Mouse (Mus musculus): ENCODE measurements at regions not wholly inside any gene's neighbourhood (a gene's known extent, or its start where the extent isn't known, plus 50 kb on each side); places are given as distances from the start of the nearest gene placed in this dataset.

GRCm38 (mm10) chr17:51287878-51288277, 108.7 kb upstream of the Tbc1d5 start:
- no peak overlapping the region for H3K4me2 ChIP-seq
- H3K36me3 ChIP-seq: no peaks in the 10 kb centered on the region
- H3K4me3 ChIP-seq: no peak overlapping the region
- H3K27ac ChIP-seq (replicated peaks): no peak overlapping the region
- no peak overlapping the region for H3K9ac ChIP-seq
- H3K4me1 ChIP-seq (replicated peaks): no peaks in the 10 kb centered on the region
- 92% methylated on average over 8 of the region's 8 CpGs for WGBS
- H3K27me3 ChIP-seq: no peaks in the 10 kb centered on the region
- ATAC-seq (ENCODE audit: low FRiP score, low read depth): no peak
- H3K9me3 ChIP-seq: no peaks in the 10 kb centered on the region

GRCm38 (mm10) chr17:51285362-51285761, 106.2 kb upstream of the Tbc1d5 start:
- ATAC-seq (ENCODE audit: low FRiP score, low read depth): no peak
- Histone ChIP-seq H3K9me3 (no peaks in the 10 kb centered on the region), H3K36me3 (no peaks in the 10 kb centered on the region), H3K27me3 (no peaks in the 10 kb centered on the region), H3K4me2 (no peak overlapping the region), H3K4me1 (replicated peaks) (no peaks in the 10 kb centered on the region), H3K4me3 (no peak overlapping the region), H3K9ac (no peak overlapping the region), H3K27ac (replicated peaks) (no peak overlapping the region)
- WGBS: 62% methylated on average over 5 of the region's 5 CpGs

GRCm38 (mm10) chr17:51278771-51279170, 99.6 kb upstream of the Tbc1d5 start:
- ATAC-seq (ENCODE audit: low FRiP score, low read depth): no peak
- Histone ChIP-seq H3K9ac (no peak overlapping the region), H3K27me3 (no peaks in the 10 kb centered on the region), H3K36me3 (no peaks in the 10 kb centered on the region), H3K4me2 (no peak overlapping the region), H3K4me3 (no peak overlapping the region), H3K27ac (replicated peaks) (no peak overlapping the region), H3K4me1 (replicated peaks) (no peaks in the 10 kb centered on the region), H3K9me3 (no peaks in the 10 kb centered on the region)
- WGBS: 69% methylated on average over 7 of the region's 7 CpGs

DNA sequence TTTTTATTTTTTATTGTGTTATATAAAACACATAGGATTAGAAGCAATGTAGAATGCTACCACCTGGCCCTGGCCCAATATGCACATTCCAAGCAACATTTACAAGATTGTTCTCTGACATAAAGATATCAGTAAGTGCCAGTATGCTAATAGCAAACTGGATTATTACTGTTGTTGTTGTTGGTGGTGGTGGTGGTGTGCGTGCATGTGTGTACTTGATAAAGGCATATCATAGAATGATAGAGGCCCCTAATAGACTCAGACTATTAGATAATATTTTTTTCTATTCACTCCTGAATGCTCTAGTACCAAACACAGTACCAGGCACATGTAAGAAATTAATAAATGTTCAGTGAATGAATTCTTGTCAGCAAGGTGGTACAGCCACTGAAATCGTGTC, 98.9 kb upstream of the Tbc1d5 start:
- H3K27me3 ChIP-seq: no peaks in the 10 kb centered on the region
- 81% methylated on average over 2 of the region's 2 CpGs for WGBS

DNA sequence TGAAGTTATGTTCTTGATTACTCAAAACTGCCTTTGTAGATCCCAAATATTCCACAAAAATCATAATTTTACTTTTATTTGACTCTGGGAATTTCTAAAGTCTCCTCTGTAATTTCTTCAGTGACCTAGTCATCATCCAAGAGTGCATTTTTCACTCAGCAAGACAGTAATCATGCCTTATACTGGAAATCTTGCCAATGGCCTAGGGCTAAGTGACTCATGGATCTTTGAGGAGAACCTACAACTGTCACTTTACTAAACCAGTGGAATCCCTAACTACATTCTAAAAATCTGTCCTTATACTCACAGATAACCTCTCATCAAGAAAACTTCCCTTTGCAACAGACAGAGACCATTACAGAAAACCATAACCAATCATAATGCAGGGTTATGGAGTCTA, 98.0 kb upstream of the Tbc1d5 start:
- no peak for ATAC-seq (ENCODE audit: low FRiP score, low read depth)
- Histone ChIP-seq H3K4me1 (replicated peaks) (no peaks in the 10 kb centered on the region), H3K4me2 (no peak overlapping the region), H3K36me3 (no peaks in the 10 kb centered on the region), H3K27ac (replicated peaks) (no peak overlapping the region), H3K9me3 (no peaks in the 10 kb centered on the region), H3K9ac (no peak overlapping the region), H3K4me3 (no peak overlapping the region), H3K27me3 (no peaks in the 10 kb centered on the region)

More for the DNA sequence above, 98.9 kb upstream of the Tbc1d5 start:
- H3K27ac ChIP-seq (replicated peaks): no peak overlapping the region
- H3K4me3 ChIP-seq: no peak overlapping the region
- no peak overlapping the region for H3K9ac ChIP-seq
- H3K36me3 ChIP-seq: no peaks in the 10 kb centered on the region
- no peaks in the 10 kb centered on the region for H3K4me1 ChIP-seq (replicated peaks)
- no peak for ATAC-seq (ENCODE audit: low FRiP score, low read depth)
- H3K4me2 ChIP-seq: no peak overlapping the region
- H3K9me3 ChIP-seq: no peaks in the 10 kb centered on the region

DNA sequence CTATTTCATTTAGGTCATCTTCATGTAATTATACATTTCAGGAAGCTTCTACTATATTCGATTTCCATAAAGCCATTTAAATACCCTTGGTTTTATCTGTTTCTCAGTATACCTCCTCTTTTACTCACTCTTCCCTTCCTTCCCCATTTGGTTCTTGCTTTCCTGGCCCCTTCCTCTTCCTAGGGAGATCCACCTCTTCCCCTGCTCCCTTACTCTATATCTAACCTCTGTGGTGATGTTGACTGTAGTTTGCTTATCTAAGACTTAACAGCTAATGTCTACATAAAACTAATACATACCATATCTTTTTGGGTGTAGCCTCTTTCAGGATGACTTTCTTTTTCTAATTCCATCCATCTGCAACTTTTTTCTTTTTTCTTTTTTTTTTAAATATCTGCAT, 92.9 kb upstream of the Tbc1d5 start:
- H3K4me2 ChIP-seq: no peak overlapping the region
- H3K27ac ChIP-seq (replicated peaks): no peak overlapping the region
- H3K36me3 ChIP-seq: no peaks in the 10 kb centered on the region
- H3K9me3 ChIP-seq: no peaks in the 10 kb centered on the region
- H3K4me1 ChIP-seq (replicated peaks): no peaks in the 10 kb centered on the region
- no peaks in the 10 kb centered on the region for H3K27me3 ChIP-seq
- no peak overlapping the region for H3K4me3 ChIP-seq
- no peak for ATAC-seq (ENCODE audit: low FRiP score, low read depth)
- 95% methylated on average over 1 of the region's 1 CpGs for WGBS
- no peak overlapping the region for H3K9ac ChIP-seq

DNA sequence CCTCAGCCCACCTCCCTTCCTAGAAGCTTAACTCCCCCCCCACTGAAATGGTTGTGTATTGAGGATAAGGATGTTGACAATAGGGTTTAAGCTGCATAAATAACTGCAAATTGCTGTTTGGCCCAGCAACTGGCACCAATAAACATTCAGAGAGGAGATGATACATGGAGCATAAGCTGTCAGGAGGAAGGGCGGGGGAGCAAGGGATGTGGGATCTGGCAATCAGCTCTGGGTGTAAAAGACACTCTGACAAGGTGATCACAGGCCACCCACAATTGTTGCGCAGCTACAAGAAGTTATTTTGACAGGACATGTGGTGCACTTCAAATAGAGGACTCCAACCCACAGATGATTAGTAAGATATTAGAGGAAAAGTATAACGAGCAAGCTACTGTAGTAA, 83.8 kb upstream of the Tbc1d5 start:
- H3K27ac ChIP-seq (replicated peaks): no peak overlapping the region
- no peak overlapping the region for H3K9ac ChIP-seq
- H3K36me3 ChIP-seq: no peaks in the 10 kb centered on the region
- no peaks in the 10 kb centered on the region for H3K9me3 ChIP-seq
- WGBS: 74% methylated on average over 3 of the region's 3 CpGs
- H3K4me1 ChIP-seq (replicated peaks): no peaks in the 10 kb centered on the region
- no peak for ATAC-seq (ENCODE audit: low FRiP score, low read depth)
- no peak overlapping the region for H3K4me2 ChIP-seq
- H3K4me3 ChIP-seq: no peak overlapping the region
- H3K27me3 ChIP-seq: no peaks in the 10 kb centered on the region

DNA sequence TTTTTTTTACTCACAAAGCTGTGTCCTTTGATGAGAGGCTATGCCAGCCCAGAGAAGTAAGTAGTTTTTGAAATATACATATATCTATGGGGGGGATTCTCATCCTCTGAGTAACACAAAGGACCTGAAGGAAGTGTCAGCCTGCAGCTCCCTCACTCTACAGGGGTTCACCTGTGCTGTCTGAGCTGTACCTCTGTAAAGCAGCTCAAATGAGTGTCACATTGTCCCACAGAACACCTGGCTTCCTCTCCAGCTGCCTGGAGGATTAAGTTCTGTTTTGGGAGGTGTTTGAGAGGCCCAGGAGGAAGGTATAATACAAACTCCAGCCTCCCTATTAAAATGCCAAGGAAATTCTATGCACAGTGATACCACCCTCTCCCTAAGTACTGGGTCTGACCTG, 83.3 kb upstream of the Tbc1d5 start:
- H3K4me1 ChIP-seq (replicated peaks): no peaks in the 10 kb centered on the region
- H3K4me2 ChIP-seq: no peak overlapping the region
- no peak for ATAC-seq (ENCODE audit: low FRiP score, low read depth)
- no peak overlapping the region for H3K27ac ChIP-seq (replicated peaks)
- no peaks in the 10 kb centered on the region for H3K36me3 ChIP-seq
- H3K4me3 ChIP-seq: no peak overlapping the region
- no peaks in the 10 kb centered on the region for H3K27me3 ChIP-seq
- H3K9me3 ChIP-seq: no peaks in the 10 kb centered on the region
- no peak overlapping the region for H3K9ac ChIP-seq

- WGBS: 88% methylated on average over 5 of the region's 5 CpGs
- H3K27me3 ChIP-seq: no peaks in the 10 kb centered on the region
- no peak overlapping the region for H3K9ac ChIP-seq
- H3K27ac ChIP-seq (replicated peaks): no peak overlapping the region
- no peak for ATAC-seq (ENCODE audit: low FRiP score, low read depth)
- H3K4me2 ChIP-seq: no peak overlapping the region
- no peak overlapping the region for H3K4me3 ChIP-seq
- no peaks in the 10 kb centered on the region for H3K4me1 ChIP-seq (replicated peaks)
- no peaks in the 10 kb centered on the region for H3K36me3 ChIP-seq
- no peaks in the 10 kb centered on the region for H3K9me3 ChIP-seq
These were observed 79.2 kb upstream of the Tbc1d5 start for GRCm38 (mm10) chr17:51258316-51258715.

DNA sequence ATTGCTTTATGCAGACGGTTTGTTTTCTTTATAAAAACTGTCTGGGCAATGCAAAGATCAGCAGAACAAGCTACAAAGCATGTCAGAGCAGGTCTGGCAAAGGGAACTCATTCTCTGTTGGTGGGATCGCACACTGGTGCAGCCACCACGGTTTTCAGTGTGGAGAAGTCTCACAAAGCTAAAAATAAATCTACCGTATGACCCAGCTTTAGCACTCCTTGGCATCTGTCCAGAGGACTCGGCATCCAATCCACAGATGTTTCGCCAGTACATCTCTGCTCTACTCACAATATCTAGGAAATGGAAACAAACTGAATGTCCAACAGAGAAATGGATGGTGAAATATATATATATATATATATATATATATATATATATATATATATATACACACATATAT, 69.4 kb upstream of the Tbc1d5 start:
- Histone ChIP-seq H3K4me1 (replicated peaks) (no peaks in the 10 kb centered on the region), H3K9me3 (no peaks in the 10 kb centered on the region), H3K36me3 (no peaks in the 10 kb centered on the region), H3K4me2 (no peak overlapping the region), H3K27me3 (no peaks in the 10 kb centered on the region), H3K9ac (no peak overlapping the region), H3K4me3 (no peak overlapping the region), H3K27ac (replicated peaks) (no peak overlapping the region)
- WGBS: 66% methylated on average over 6 of the region's 6 CpGs
- no peak for ATAC-seq (ENCODE audit: low FRiP score, low read depth)

DNA sequence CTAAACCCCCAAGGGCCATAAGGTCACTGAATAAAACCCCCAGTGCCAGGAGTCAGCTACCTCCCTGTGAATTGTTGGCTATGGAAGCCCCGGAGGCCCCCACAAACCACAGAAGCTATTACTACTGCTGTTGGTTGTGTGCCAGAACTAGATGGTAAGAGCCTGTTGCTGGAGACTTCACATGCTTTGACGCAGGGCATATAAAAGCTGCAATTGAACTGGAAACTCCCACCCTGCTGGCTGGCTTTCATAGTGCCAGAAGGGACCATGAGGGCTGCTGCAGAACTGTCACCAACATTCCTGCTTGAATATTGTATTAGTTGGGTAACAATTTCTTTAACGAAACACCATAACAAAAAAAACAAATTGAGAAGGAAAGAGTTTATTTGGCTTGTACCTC, 66.9 kb upstream of the Tbc1d5 start:
- Histone ChIP-seq H3K4me3 (no peak overlapping the region), H3K27me3 (no peaks in the 10 kb centered on the region), H3K9me3 (no peaks in the 10 kb centered on the region), H3K4me2 (no peak overlapping the region), H3K4me1 (replicated peaks) (no peaks in the 10 kb centered on the region), H3K36me3 (no peaks in the 10 kb centered on the region), H3K27ac (replicated peaks) (no peak overlapping the region), H3K9ac (no peak overlapping the region)
- WGBS: 72% methylated on average over 3 of the region's 3 CpGs
- ATAC-seq (ENCODE audit: low FRiP score, low read depth): no peak

DNA sequence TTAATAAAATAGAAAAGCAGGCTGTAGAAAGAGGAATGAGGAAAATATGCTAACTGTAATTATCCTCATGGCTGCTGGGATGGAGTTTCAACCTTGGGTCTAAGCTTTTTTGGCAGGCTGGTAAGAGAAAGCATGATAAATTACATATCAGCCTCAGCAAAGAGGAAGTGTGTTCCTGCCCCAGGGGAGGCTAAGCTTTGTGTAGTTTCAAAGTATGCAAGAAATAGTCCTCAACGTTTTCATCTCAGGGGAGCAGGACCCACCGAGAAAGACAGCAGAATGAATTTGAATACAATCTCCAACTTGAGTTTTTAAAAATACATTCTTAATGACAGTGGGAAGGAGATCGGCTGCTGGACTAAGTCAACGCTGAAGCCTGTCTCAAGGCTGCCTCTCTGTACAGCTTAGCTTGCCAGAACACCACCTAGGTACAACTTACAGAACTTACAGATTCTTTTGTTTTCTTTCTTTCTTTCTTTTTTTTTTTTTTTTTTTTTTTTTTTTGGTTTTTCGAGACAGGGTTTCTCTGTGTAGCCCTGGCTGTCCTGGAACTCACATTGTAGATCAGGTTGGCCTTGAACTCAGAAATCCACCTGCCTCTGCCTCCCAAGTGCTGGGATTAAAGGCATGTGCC, 61.3 kb upstream of the Tbc1d5 start:
- H3K27ac ChIP-seq (replicated peaks): no peak overlapping the region
- H3K36me3 ChIP-seq: no peaks in the 10 kb centered on the region
- H3K27me3 ChIP-seq: no peaks in the 10 kb centered on the region
- H3K4me1 ChIP-seq (replicated peaks): no peaks in the 10 kb centered on the region
- no peak overlapping the region for H3K4me3 ChIP-seq
- no peaks in the 10 kb centered on the region for H3K9me3 ChIP-seq
- no peak for ATAC-seq (ENCODE audit: low FRiP score, low read depth)
- no peak overlapping the region for H3K4me2 ChIP-seq
- H3K9ac ChIP-seq: no peak overlapping the region
- 58% methylated on average over 5 of the region's 5 CpGs for WGBS

DNA sequence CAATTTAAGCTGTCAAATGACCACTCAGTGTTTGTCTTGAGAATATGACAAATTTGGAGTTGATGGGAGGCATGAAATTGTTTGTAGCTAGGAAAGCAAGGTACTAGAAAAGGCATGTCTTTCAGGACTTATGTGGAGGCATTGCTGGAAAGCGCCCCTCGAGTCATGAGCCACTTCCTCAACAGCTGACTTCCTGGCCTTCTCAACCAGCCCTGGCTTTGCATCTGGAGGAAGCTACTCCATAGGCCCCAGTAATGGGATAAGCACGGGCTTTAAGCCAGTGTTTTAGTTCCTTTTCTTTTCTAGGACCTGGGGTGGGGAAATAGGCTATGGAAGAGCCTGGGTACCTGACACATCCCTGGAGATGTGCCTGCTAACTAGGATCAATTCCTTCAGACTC, 60.3 kb upstream of the Tbc1d5 start:
- Histone ChIP-seq H3K4me3 (no peak overlapping the region), H3K27me3 (no peaks in the 10 kb centered on the region), H3K36me3 (no peaks in the 10 kb centered on the region), H3K9ac (no peak overlapping the region), H3K4me1 (replicated peaks) (no peaks in the 10 kb centered on the region), H3K9me3 (no peaks in the 10 kb centered on the region), H3K4me2 (no peak overlapping the region), H3K27ac (replicated peaks) (no peak overlapping the region)
- WGBS: 78% methylated on average over 3 of the region's 3 CpGs
- ATAC-seq (ENCODE audit: low FRiP score, low read depth): no peak
